Mouse (Mus musculus) left cerebral cortex, adult 6 months (tissue): ENCODE results near the gene Mab21l2. TPM values are rescaled to one million over a fixed set of nuclear protein-coding genes. Genes with fewer than 3 reads are reported as not detected.

Experiments used
- long read RNA-seq, 2 experiments: library from polyadenylated mRNA; unstranded; transcript quantifications; one replicate each; pipeline ENCODE4 v2.0.0; 2019 to 2020
- polyA plus RNA-seq: library from polyadenylated mRNA; unstranded; fragments of <200 nt; fragmentation: Nextera tagmentation; gene quantifications from 2 replicates; pipeline ENCODE4 v1.2.3, GENCODE M21; 2021

Mab21l2 gene
- polyA plus RNA-seq = 0.05 TPM in 1 of 2 replicates, not detected in the other
- long read RNA-seq, experiment 1, partial matches to known transcripts = 0 of 1 reads
- long read RNA-seq, experiment 1, other reads (novel, unspliced or antisense) = 0 of 1 reads
- long read RNA-seq, experiment 2 = 0 reads

DNA sequence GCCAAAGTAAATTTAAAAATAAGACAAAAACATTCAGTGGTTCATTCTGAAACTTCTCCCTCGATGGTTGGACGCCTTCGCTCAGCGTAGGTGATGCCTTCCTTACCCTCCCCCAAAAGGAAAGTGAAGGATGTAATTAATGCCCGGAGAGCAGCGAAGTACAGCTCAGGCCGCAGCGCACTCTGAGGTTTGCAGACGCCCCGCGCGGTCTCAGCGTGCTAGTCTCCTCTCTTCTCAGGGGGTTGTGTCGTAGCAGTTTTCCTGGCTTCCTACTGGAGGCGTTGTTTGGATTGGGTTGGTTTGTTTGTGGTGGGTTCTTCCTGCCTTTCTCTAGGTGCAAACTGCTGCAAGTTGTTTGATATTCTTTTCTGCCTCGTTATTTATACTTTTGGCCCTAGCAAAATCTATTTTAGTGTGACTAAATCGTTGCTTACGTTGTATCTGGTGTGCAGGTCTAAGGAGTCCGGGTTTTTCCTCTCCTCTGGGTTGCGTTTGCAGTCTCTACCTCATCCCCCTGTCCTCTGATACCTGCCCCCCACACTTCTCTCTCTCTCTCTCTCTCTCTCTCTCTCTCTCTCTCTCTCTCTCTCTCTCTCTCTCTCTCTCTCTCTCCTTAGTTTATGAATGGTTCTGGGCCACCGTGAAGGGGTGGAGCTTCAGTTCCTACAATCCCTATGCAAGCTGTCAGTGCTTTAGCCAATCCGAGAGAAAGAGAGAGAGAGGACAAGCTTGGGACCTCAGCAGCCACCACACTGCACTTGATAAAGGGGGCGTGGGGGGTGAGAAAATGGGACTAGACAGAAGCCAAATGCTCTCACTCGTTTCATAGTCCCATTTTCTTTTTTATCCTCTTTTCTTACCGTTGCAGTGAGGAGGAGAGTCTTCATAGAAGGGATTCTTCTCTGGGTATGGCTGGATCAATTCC is at the start of gene Mab21l2:
Gene Mab21l2 (minus strand): TSS at position 539 of the 925 bp plus-strand sequence.

